Mouse (Mus musculus): ENCODE data around the gene Acot4. TPM values are rescaled to one million over a fixed set of nuclear protein-coding genes. Genes with fewer than 3 reads are reported as not detected.
"Not testable (repeated sequence)": the region's sequence is repeated elsewhere in the genome, so short reads cannot be mapped to it uniquely, and the experiment has no call there.

The Acot4 gene
- polyA plus RNA-seq, 1 experiment from 2014 or later = 0.11 TPM

DNA sequence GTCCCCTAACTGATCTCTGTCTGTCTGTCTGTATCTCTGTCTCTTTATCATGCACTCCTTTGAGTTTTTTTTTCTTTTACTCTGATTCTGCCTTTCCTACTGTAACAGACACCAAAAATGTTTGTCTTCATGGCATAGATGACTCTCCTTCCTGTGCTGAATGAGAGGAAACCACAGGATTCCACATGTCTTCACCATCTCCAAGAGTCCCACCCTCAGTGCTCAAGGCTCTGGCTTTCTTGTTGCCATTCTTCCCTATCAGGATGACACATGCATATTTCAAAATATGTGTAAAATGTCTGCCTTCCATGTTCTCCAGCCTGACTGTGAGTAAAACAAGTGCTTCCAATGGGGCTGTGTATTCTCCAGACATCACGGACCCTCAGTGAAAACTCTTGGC is 8.7 kb downstream of the Acot4 start:
- ATAC-seq (ENCODE audit: insufficient read depth) (no peak), DNase-seq (no peak)
- no peaks in the 10 kb centered on the region for H3K4me1 ChIP-seq (ENCODE audit: insufficient read depth)
- H3K9me3 ChIP-seq (ENCODE audit: low read depth, low read length) = no peaks in the 10 kb centered on the region
- H3K27ac ChIP-seq (ENCODE audit: low read depth) = no peak overlapping the region
- 0 out of 2 replicates have a peak, but pooled peaks cover 1% of the 10 kb centered on the region for H3K27me3 ChIP-seq (ENCODE audit: insufficient read depth, low read length)
- no peak for TF ChIP-seq CTCF (IDR thresholded peaks at IDR 0.05; ENCODE audit: low read depth)
- H3K4me3 ChIP-seq (ENCODE audit: low read depth, low read length) = no peak overlapping the region
- 89% methylated on average over 1 of the region's 1 CpGs for WGBS
- H3K36me3 ChIP-seq (ENCODE audit: insufficient read depth) = no peaks in the 10 kb centered on the region
- H3K4me2 ChIP-seq = no peak overlapping the region
- H3K9ac ChIP-seq = no peak overlapping the region

DNA sequence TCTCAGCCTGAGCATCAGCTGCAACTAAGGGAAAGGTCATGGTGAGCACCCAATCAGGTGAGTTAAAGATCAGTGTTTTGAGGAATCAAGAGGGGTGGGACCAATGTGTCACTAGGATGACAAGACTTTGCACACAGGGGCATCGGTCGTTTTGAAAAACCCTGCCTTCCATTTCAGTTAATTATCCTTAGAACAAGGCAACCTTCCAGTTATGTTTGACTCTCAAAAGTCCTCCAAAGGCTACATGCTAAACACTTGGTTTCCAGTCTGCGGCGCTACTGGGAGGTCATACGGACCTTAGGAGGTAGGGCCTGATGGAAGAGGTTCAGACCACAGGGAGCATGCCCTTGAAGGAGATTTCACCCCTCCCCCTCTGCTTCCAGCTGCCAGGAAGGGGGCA is 12.6 kb downstream of the Acot4 start:
- ATAC-seq (ENCODE audit: insufficient read depth); H3K9me3 ChIP-seq (ENCODE audit: low read depth, low read length); H3K4me1 ChIP-seq (ENCODE audit: insufficient read depth); H3K9ac ChIP-seq; DNase-seq; H3K27ac ChIP-seq (ENCODE audit: low read depth); H3K36me3 ChIP-seq (ENCODE audit: insufficient read depth); H3K4me3 ChIP-seq (ENCODE audit: low read depth, low read length); H3K4me2 ChIP-seq: not testable (repeated sequence)
- WGBS = 85% methylated on average over 5 of the region's 5 CpGs
- H3K27me3 ChIP-seq (ENCODE audit: insufficient read depth, low read length) = peaks cover 12% of the 10 kb centered on the region; the same call in 1 of the 2 replicates

DNA sequence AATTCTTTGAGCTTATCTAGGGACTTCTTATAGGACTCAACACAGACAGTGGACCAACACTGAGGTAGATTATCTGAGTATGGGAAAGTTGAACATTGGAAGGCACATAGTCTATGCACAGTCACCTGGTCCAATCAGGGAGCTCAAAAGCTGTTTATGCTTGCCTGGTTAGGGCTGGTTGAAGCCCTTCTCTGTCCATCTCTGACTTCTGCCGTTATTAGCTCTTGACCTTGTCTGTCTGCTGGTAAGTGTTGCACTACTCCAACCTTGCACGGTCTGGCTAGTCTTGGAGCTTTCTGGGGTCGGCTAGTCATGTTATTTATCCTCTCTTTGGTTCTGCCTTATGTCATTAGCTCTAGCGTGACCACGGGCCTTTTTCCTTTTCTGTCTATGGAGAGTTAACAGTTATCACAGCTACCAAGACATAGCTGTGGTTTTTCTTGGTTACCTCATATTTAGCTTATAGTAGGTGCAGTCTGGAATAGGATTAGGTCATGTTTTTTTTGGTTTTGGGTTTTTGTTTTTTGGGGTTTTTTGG is 13.8 kb downstream of the Acot4 start, which contains the start of gene Acot3:
Gene Acot3, plus strand, starts transcription at position 208 of the 538 bp plus-strand sequence.
- no peak within 1 kb of the TSS for H3K9ac ChIP-seq
- no peak within 1 kb of the TSS for H3K27ac ChIP-seq (ENCODE audit: low read depth)
- no peak for TF ChIP-seq CTCF (IDR thresholded peaks at IDR 0.05; ENCODE audit: low read depth)
- no peaks in the 10 kb centered on the region for H3K36me3 ChIP-seq (ENCODE audit: insufficient read depth)
- DNase-seq (no peak), ATAC-seq (ENCODE audit: insufficient read depth) (no peak)
- H3K27me3 ChIP-seq (ENCODE audit: insufficient read depth, low read length) = peaks cover 12% of the 10 kb centered on the region; the same call in 1 of the 2 replicates
- 71% methylated on average over 5 of the region's 5 CpGs for WGBS
- no peak within 1 kb of the TSS for H3K4me3 ChIP-seq (ENCODE audit: low read depth, low read length)
- no peaks in the 10 kb centered on the region for H3K9me3 ChIP-seq (ENCODE audit: low read depth, low read length)
- no peaks in the 10 kb centered on the region for H3K4me1 ChIP-seq (ENCODE audit: insufficient read depth)
- no peak within 1 kb of the TSS for H3K4me2 ChIP-seq

DNA sequence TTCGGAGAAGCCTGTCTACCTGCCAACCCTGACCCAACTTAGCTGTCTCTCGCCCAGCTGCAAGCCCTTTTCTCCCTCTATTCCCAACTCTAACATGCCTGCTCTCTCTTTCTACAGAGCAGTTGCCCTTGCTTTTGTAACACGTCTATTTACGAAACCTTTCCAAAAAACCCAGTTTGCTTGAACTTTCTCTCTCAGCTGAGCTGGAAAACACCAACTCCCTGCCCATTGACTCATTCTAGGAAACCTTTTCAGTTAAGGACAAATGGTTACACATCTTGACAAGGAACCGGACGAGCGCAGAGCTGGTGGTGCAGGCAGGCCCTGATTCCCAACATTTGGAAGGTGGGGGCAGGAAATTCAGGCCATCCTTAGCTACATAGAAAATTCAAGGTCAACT is 14.4 kb downstream of the Acot4 start:
- no peaks in the 10 kb centered on the region for H3K36me3 ChIP-seq (ENCODE audit: insufficient read depth)
- no peak overlapping the region for H3K27ac ChIP-seq (ENCODE audit: low read depth)
- ATAC-seq (ENCODE audit: insufficient read depth) (no peak), DNase-seq (no peak)
- no peak overlapping the region for H3K9ac ChIP-seq
- H3K27me3 ChIP-seq (ENCODE audit: insufficient read depth, low read length) = peaks cover 12% of the 10 kb centered on the region; the same call in 1 of the 2 replicates
- TF ChIP-seq CTCF (IDR thresholded peaks at IDR 0.05; ENCODE audit: low read depth) = no peak
- H3K4me3 ChIP-seq (ENCODE audit: low read depth, low read length) = no peak overlapping the region
- H3K4me2 ChIP-seq = no peak overlapping the region
- no peaks in the 10 kb centered on the region for H3K9me3 ChIP-seq (ENCODE audit: low read depth, low read length)
- no peaks in the 10 kb centered on the region for H3K4me1 ChIP-seq (ENCODE audit: insufficient read depth)
- 83% methylated on average over 7 of the region's 7 CpGs for WGBS

DNA sequence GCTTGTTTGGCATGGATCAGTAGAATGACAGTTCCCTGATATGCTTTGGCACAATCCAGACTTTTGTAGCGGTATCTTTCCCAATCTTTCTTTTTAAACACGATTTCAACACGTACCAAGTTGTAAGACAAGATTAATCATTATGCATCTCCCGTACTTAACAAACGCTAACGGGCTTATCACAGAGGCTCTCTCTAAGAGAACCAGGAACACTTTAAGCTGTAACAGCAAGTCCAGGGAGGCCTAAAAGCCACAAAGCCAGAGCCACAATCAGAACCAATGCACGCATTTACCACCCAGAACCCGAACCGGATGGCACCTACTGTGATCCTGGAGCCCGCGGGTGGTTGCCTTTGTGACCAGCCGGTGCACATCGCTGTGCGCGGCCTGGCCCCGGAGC is 15.0 kb downstream of the Acot4 start:
- Histone ChIP-seq H3K4me1 (ENCODE audit: insufficient read depth) (no peaks in the 10 kb centered on the region), H3K4me3 (ENCODE audit: low read depth, low read length) (peak overlapping the region; percentile 41), H3K27me3 (ENCODE audit: insufficient read depth, low read length) (peaks cover 12% of the 10 kb centered on the region; the same call in 1 of the 2 replicates), H3K9me3 (ENCODE audit: low read depth, low read length) (no peaks in the 10 kb centered on the region), H3K9ac (peak overlapping the region; percentile 44), H3K36me3 (ENCODE audit: insufficient read depth) (no peaks in the 10 kb centered on the region), H3K27ac (ENCODE audit: low read depth) (no peak overlapping the region), H3K4me2 (peak overlapping the region; percentile 80)
- DNase-seq (peak; percentile 16), ATAC-seq (ENCODE audit: insufficient read depth) (no peak)
- WGBS = 5% methylated on average over 16 of the region's 16 CpGs
- TF ChIP-seq CTCF (IDR thresholded peaks at IDR 0.05; ENCODE audit: low read depth) = no peak

DNA sequence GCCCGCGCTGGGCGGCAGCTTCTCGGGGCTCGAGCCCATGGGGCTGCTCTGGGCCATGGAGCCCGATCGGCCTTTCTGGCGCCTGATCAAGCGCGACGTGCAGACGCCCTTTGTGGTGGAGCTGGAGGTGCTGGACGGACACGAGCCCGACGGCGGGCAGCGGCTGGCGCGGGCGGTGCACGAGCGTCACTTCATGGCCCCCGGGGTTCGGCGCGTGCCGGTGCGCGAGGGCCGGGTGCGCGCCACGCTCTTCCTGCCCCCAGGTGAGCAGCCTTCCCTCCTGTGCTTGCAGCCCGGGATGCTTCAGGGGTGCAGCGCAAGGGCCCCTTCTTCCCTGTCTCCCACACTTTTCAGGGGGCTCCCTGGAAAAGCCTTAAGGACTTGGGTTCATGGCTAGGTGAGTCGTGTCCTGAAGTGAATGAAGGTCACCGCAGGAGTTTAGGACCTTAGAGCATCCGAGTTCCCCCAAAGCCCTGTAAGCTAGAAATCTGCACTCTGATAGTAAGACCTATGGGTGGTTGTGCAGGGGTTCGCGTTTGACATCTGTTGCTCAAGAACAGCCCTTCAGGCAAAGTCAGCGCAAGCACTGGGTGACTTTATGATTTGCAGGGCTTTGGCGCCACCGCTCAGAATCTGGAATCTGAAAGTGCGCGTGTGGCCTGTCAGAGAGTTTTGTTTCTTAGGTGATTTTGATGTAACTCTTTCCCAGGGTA is 15.7 kb downstream of the Acot4 start:
- H3K4me2 ChIP-seq = peak overlapping the region; percentile 80

DNA sequence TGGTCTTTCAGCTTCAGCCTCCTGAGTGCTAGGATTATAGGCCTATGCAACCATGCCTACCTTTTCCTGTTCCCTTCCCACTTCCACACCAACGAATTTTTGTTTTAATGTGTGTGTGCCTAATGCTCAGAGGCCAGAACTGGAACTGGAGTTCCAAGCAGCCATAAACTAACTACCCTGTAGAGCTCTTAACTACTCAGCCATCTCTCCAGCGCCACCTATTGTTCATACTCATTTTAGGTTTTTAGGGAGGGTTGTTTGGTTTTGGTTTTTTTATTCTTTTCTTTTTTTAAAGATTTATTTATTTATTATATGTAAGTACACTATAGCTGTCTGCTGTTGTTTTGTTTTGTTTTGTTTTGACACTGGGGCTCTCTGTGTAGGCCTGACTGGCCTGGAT is 22.8 kb downstream of the Acot4 start:
- Histone ChIP-seq H3K9ac (no peak overlapping the region), H3K4me2 (no peak overlapping the region), H3K4me3 (ENCODE audit: low read depth, low read length) (no peak overlapping the region), H3K4me1 (ENCODE audit: insufficient read depth) (no peaks in the 10 kb centered on the region), H3K27ac (ENCODE audit: low read depth) (no peak overlapping the region), H3K27me3 (ENCODE audit: insufficient read depth, low read length) (no peaks in the 10 kb centered on the region), H3K36me3 (ENCODE audit: insufficient read depth) (no peaks in the 10 kb centered on the region), H3K9me3 (ENCODE audit: low read depth, low read length) (no peaks in the 10 kb centered on the region)
- no peak for ATAC-seq (ENCODE audit: insufficient read depth)
- 28% methylated on average over 2 of the region's 2 CpGs for WGBS
- peak; percentile 41 for TF ChIP-seq CTCF (IDR thresholded peaks at IDR 0.05; ENCODE audit: low read depth)
- peak; percentile 68 for DNase-seq

More for the DNA sequence above, 15.7 kb downstream of the Acot4 start:
- Histone ChIP-seq H3K36me3 (ENCODE audit: insufficient read depth) (no peaks in the 10 kb centered on the region), H3K4me3 (ENCODE audit: low read depth, low read length) (peak overlapping the region; percentile 41), H3K9ac (peak overlapping the region; percentile 44), H3K27ac (ENCODE audit: low read depth) (no peak overlapping the region), H3K4me1 (ENCODE audit: insufficient read depth) (no peaks in the 10 kb centered on the region), H3K27me3 (ENCODE audit: insufficient read depth, low read length) (peaks cover 12% of the 10 kb centered on the region; the same call in 1 of the 2 replicates), H3K9me3 (ENCODE audit: low read depth, low read length) (no peaks in the 10 kb centered on the region)
- DNase-seq (peak; percentile 76), ATAC-seq (ENCODE audit: insufficient read depth) (no peak)
- TF ChIP-seq CTCF (IDR thresholded peaks at IDR 0.05; ENCODE audit: low read depth) = peak; percentile 27; the same call in 1 of the 2 replicates
- WGBS = 3% methylated on average over 36 of the region's 46 CpGs

Measured in lung, embryonic 14.5 days (tissue).